Mouse (Mus musculus) cerebellum, adult 2 months (tissue): ENCODE measurements around the gene Gstm7.

ENCODE experiments used
- CTCF ChIP-seq: fragments of 200-500 bp; IDR thresholded peaks from 2 replicates; pipeline ENCODE4 v1.5.1; 2011; ENCODE audit warnings: low read depth, mild to moderate bottlenecking, control low read depth, low read length, moderate library complexity, borderline replicate concordance; ENCODE audit not compliant: insufficient read depth
- POLR2A ChIP-seq: fragments of 200-500 bp; IDR thresholded peaks from 2 replicates; pipeline ENCODE4 v1.6.1; 2011; ENCODE audit warnings: low read length, control low read depth, borderline replicate concordance; ENCODE audit not compliant: insufficient read depth

- TF ChIP-seq CTCF, result peak; percentile 53
- no peak for TF ChIP-seq POLR2A
Observed at GRCm38 (mm10) chr3:107953328-107953755, 21.7 kb upstream of the Gstm7 start.
